Mouse (Mus musculus): Measurements from ENCODE around the gene Clec10a. TPM values are rescaled to one million over a fixed set of nuclear protein-coding genes. Genes with fewer than 3 reads are reported as not detected.

The Clec10a gene
- polyA plus RNA-seq, 1 experiment from 2014 or later = 0.65 TPM

DNA sequence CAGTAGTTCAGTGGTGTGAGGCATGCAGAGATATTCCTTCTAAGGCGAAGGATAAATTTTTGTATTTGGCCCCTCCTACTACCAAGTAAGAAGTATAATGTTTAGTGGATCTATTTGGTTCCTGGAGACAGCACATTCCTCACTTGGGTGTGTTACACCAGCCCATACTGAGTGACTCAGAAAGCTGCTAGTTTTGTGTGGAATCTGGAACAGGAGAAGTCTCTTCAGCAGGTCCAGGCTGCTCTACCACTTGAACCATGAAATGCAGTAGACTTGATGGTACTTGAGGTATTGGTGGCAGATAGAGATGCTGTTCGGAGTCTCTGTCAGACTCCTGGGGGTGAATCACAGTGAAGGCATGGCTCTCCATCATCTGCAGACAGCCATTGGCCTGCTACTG lies 54.7 kb downstream of the Clec10a start:
- Histone ChIP-seq H3K4me3 (no peak overlapping the region), H3K4me1 (peaks cover 19% of the 10 kb centered on the region), H3K4me2 (no peak overlapping the region), H3K9ac (no peak overlapping the region), H3K27me3 (peaks cover 32% of the 10 kb centered on the region), H3K36me3 (no peaks in the 10 kb centered on the region), H3K9me3 (no peaks in the 10 kb centered on the region), H3K27ac (no peak overlapping the region)
- 64% methylated on average over 2 of the region's 2 CpGs for WGBS
- no peak for ATAC-seq (ENCODE audit: borderline replicate concordance, extremely low read depth, low FRiP score, low TSS enrichment)

GRCm38 (mm10) chr11:70211972-70212371 lies 56.0 kb downstream of the Clec10a start:
- Histone ChIP-seq H3K4me2 (no peak overlapping the region), H3K9me3 (no peaks in the 10 kb centered on the region), H3K27me3 (peaks cover 45% of the 10 kb centered on the region), H3K4me3 (no peak overlapping the region), H3K36me3 (no peaks in the 10 kb centered on the region), H3K9ac (no peak overlapping the region), H3K4me1 (peaks cover 19% of the 10 kb centered on the region), H3K27ac (no peak overlapping the region)
- no peak for ATAC-seq (ENCODE audit: borderline replicate concordance, extremely low read depth, low FRiP score, low TSS enrichment)
- WGBS = 68% methylated on average over 6 of the region's 6 CpGs

DNA sequence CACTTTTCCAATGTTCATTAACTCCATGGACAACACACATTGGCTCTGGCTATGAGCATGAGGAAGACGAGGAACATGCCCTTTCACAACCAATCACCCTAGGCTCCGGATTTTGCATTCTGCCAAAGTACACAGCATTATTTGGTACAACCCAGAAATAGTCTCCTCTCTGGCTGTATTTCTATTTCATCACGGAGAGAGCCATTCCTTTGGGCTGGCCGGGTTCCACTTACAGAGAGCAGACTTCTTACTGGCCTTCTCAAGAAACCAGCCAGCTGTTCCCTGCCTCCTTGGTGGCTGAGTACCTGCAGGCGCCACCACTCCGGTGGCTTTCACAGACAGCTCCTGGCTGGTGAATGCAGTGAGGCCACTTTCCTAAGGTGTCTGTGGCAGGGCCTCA lies 56.4 kb downstream of the Clec10a start, which contains the start of gene Slc16a11:
Gene Slc16a11 (plus strand): TSS at position 330 of the 400 bp plus-strand sequence.
- 52% methylated on average over 6 of the region's 6 CpGs for WGBS
- no peak for ATAC-seq (ENCODE audit: borderline replicate concordance, extremely low read depth, low FRiP score, low TSS enrichment)
- peak within 1 kb of the TSS; percentile 61; the same call in 1 of the 2 replicates for H3K4me2 ChIP-seq
- H3K4me3 ChIP-seq = no peak within 1 kb of the TSS
- H3K27ac ChIP-seq = no peak within 1 kb of the TSS
- H3K27me3 ChIP-seq = peaks cover 49% of the 10 kb centered on the region
- H3K36me3 ChIP-seq = no peaks in the 10 kb centered on the region
- no peaks in the 10 kb centered on the region for H3K9me3 ChIP-seq
- no peak within 1 kb of the TSS for H3K9ac ChIP-seq
- peaks cover 19% of the 10 kb centered on the region for H3K4me1 ChIP-seq

- Histone ChIP-seq H3K27ac (no peak overlapping the region), H3K27me3 (peaks cover 49% of the 10 kb centered on the region), H3K4me2 (no peak overlapping the region), H3K9me3 (no peaks in the 10 kb centered on the region), H3K4me3 (no peak overlapping the region), H3K9ac (no peak overlapping the region), H3K4me1 (peaks cover 19% of the 10 kb centered on the region), H3K36me3 (no peaks in the 10 kb centered on the region)
- ATAC-seq (ENCODE audit: borderline replicate concordance, extremely low read depth, low FRiP score, low TSS enrichment) = no peak
- 9% methylated on average over 9 of the region's 9 CpGs for WGBS
Measured at GRCm38 (mm10) chr11:70212896-70213295, 56.9 kb downstream of the Clec10a start.

DNA sequence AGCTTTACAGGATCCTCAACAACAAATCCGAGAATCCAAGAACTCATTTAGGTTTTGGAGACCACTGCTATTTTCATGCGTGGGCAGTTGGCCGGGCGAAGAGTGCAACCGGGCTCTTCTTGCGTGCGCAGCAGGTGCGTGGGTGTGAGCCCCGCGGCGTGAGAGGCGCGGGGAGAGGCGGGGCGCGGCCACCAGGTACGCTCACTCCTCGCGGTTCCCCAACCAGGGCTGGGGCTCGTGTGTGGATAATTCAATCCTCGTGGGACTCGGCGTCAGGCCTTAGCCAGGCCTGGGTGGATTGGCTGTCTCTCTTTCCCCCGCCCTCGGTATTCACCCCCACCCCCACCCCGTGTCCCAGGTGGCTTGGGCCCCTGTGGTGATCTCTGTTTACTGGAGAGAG lies 57.7 kb downstream of the Clec10a start:
- no peak for ATAC-seq (ENCODE audit: borderline replicate concordance, extremely low read depth, low FRiP score, low TSS enrichment)
- H3K27ac ChIP-seq = no peak overlapping the region
- 8% methylated on average over 26 of the region's 26 CpGs for WGBS
- H3K4me2 ChIP-seq = peak overlapping the region; percentile 61
- H3K9ac ChIP-seq = 0 out of 2 replicates have a peak overlapping the region, but pooled peaks have one; percentile 35
- peaks cover 49% of the 10 kb centered on the region for H3K27me3 ChIP-seq
- peaks cover 19% of the 10 kb centered on the region for H3K4me1 ChIP-seq
- peak overlapping the region; percentile 32; the same call in 1 of the 2 replicates for H3K4me3 ChIP-seq
- H3K36me3 ChIP-seq = no peaks in the 10 kb centered on the region
- no peaks in the 10 kb centered on the region for H3K9me3 ChIP-seq

GRCm38 (mm10) chr11:70214191-70214855 lies 58.3 kb downstream of the Clec10a start:
- H3K9me3 ChIP-seq = no peaks in the 10 kb centered on the region
- no peak overlapping the region for H3K27ac ChIP-seq
- H3K4me2 ChIP-seq = peak overlapping the region; percentile 61
- peak overlapping the region; percentile 32 for H3K4me3 ChIP-seq
- H3K4me1 ChIP-seq = peaks cover 19% of the 10 kb centered on the region
- H3K36me3 ChIP-seq = no peaks in the 10 kb centered on the region
- H3K9ac ChIP-seq = peak overlapping the region; percentile 35
- H3K27me3 ChIP-seq = peaks cover 49% of the 10 kb centered on the region
- ATAC-seq (ENCODE audit: borderline replicate concordance, extremely low read depth, low FRiP score, low TSS enrichment) = peak; percentile 44; the same call in 1 of the 2 replicates
- 1% methylated on average over 43 of the region's 46 CpGs for WGBS

- Histone ChIP-seq H3K9ac (no peak overlapping the region), H3K4me1 (peaks cover 19% of the 10 kb centered on the region), H3K9me3 (no peaks in the 10 kb centered on the region), H3K36me3 (no peaks in the 10 kb centered on the region), H3K27me3 (peaks cover 49% of the 10 kb centered on the region), H3K4me3 (peak overlapping the region; percentile 32; the same call in 1 of the 2 replicates), H3K4me2 (peak overlapping the region; percentile 61), H3K27ac (no peak overlapping the region)
- WGBS = 8% methylated on average over 18 of the region's 18 CpGs
- 0 out of 2 replicates have a peak, but pooled peaks have one; percentile 13 for ATAC-seq (ENCODE audit: borderline replicate concordance, extremely low read depth, low FRiP score, low TSS enrichment)
Measured at GRCm38 (mm10) chr11:70214856-70215209, 58.8 kb downstream of the Clec10a start.

- Histone ChIP-seq H3K4me1 (peaks cover 22% of the 10 kb centered on the region), H3K9ac (no peak overlapping the region), H3K36me3 (no peaks in the 10 kb centered on the region), H3K4me3 (no peak overlapping the region), H3K27ac (no peak overlapping the region), H3K4me2 (no peak overlapping the region), H3K27me3 (peaks cover 49% of the 10 kb centered on the region), H3K9me3 (no peaks in the 10 kb centered on the region)
- ATAC-seq (ENCODE audit: borderline replicate concordance, extremely low read depth, low FRiP score, low TSS enrichment) = no peak
- WGBS = 12% methylated on average over 22 of the region's 22 CpGs
Measured at GRCm38 (mm10) chr11:70215301-70215700, 59.3 kb downstream of the Clec10a start.

- H3K27me3 ChIP-seq = peaks cover 49% of the 10 kb centered on the region
- 62% methylated on average over 3 of the region's 3 CpGs for WGBS
- peaks cover 25% of the 10 kb centered on the region for H3K4me1 ChIP-seq
- no peak overlapping the region for H3K4me2 ChIP-seq
- H3K9ac ChIP-seq = no peak overlapping the region
- no peak overlapping the region for H3K4me3 ChIP-seq
- no peaks in the 10 kb centered on the region for H3K36me3 ChIP-seq
- no peak overlapping the region for H3K27ac ChIP-seq
- ATAC-seq (ENCODE audit: borderline replicate concordance, extremely low read depth, low FRiP score, low TSS enrichment) = no peak
- H3K9me3 ChIP-seq = no peaks in the 10 kb centered on the region
Measured at GRCm38 (mm10) chr11:70216103-70216502, 60.1 kb downstream of the Clec10a start.

GRCm38 (mm10) chr11:70218039-70218438 lies 62.0 kb downstream of the Clec10a start:
- no peak overlapping the region for H3K4me3 ChIP-seq
- ATAC-seq (ENCODE audit: borderline replicate concordance, extremely low read depth, low FRiP score, low TSS enrichment) = no peak
- no peak overlapping the region for H3K4me2 ChIP-seq
- no peak overlapping the region for H3K9ac ChIP-seq
- peaks cover 32% of the 10 kb centered on the region for H3K4me1 ChIP-seq
- no peaks in the 10 kb centered on the region for H3K36me3 ChIP-seq
- no peaks in the 10 kb centered on the region for H3K9me3 ChIP-seq
- 67% methylated on average over 4 of the region's 4 CpGs for WGBS
- peaks cover 44% of the 10 kb centered on the region for H3K27me3 ChIP-seq
- H3K27ac ChIP-seq = no peak overlapping the region

DNA sequence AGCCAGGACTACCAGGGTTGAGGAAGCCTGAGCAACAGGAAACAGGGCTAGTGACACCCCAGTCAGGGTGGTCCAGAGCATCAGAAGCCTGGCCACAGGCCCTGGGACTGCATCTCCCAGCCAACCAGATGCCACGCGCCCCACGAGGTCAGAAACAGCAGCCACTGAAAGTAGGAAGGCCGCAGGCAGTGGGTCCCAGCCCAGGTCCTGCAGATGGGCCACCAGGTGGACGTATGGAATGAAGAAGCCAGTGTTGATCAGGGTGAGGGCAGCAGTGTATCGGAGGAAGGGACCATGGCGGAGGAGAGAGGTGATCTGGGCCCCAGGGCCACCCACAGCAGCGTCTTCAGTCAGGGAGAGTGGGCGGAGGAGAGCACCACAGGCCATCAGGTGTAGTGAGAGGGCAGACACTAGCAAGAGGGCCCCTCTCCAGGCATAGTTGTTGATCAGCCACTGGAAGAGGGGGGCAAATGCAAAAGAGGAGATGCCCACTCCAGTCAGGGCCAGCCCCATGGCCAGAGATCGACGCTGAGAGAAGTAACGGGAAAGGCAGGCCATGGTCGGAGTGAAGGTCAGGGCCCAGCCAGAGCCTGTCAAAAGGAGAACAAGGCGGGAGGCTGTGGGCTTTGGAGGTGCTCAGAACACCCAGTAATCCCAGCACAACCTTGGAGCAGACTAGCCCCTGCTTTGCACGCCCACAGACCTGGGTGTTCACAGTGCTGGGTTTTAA lies 62.9 kb downstream of the Clec10a start:
- WGBS = 89% methylated on average over 15 of the region's 15 CpGs
- Histone ChIP-seq H3K4me3 (no peak overlapping the region), H3K36me3 (no peaks in the 10 kb centered on the region), H3K9me3 (no peaks in the 10 kb centered on the region), H3K27ac (no peak overlapping the region), H3K4me1 (peaks cover 26% of the 10 kb centered on the region), H3K4me2 (no peak overlapping the region), H3K27me3 (peaks cover 35% of the 10 kb centered on the region), H3K9ac (no peak overlapping the region)
- ATAC-seq (ENCODE audit: borderline replicate concordance, extremely low read depth, low FRiP score, low TSS enrichment) = no peak

GRCm38 (mm10) chr11:70219873-70220272 lies 63.9 kb downstream of the Clec10a start:
- no peak overlapping the region for H3K27ac ChIP-seq

More at GRCm38 (mm10) chr11:70219873-70220272, 63.9 kb downstream of the Clec10a start:
- Histone ChIP-seq H3K9ac (peak overlapping the region; percentile 54), H3K4me2 (peak overlapping the region; percentile 96), H3K27me3 (peaks cover 25% of the 10 kb centered on the region), H3K4me3 (peak overlapping the region; percentile 48), H3K9me3 (no peaks in the 10 kb centered on the region), H3K36me3 (no peaks in the 10 kb centered on the region), H3K4me1 (peaks cover 16% of the 10 kb centered on the region)
- 61% methylated on average over 7 of the region's 7 CpGs for WGBS
- ATAC-seq (ENCODE audit: borderline replicate concordance, extremely low read depth, low FRiP score, low TSS enrichment) = no peak

All from lung, embryonic 15.5 days (tissue).